Comparison of ENCODE assay signal across 8 mouse cellular contexts in genomic region chr11:96284774-96285734, GRCm38 (mm10). TPM values are rescaled to one million over a fixed set of nuclear protein-coding genes. Genes with fewer than 3 reads are reported as not detected.
A peak's percentile ranks its signal among the peaks of the same experiment; 100 is the strongest.
DNase-seq lines count a peak whose midpoint lies in the region; ATAC-seq lines count a peak whose summit lies in the region.

No protein-coding gene starts in this region.

- H3K4me2 ChIP-seq in midbrain, embryonic 16.5 days (ENCODE audit: low read length), result no peak overlapping the region
- H3K4me2 ChIP-seq in hindbrain, embryonic 11.5 days (replicated peaks; ENCODE audit: low read depth, low read length), result peak overlapping the region; percentile 39
- peak overlapping the region; percentile 58 for H3K4me2 ChIP-seq in limb, embryonic 13.5 days (replicated peaks)
- H3K4me2 ChIP-seq in stomach, embryonic 15.5 days, result peak overlapping the region; percentile 58

- WGBS in midbrain, embryonic 10.5 days, result under 1% methylated on average over 36 of the region's 37 CpGs
- WGBS in midbrain, embryonic 16.5 days, result 2% methylated on average over 34 of the region's 37 CpGs
- WGBS in hindbrain, embryonic 11.5 days, result 1% methylated on average over 27 of the region's 37 CpGs
- under 1% methylated on average over 28 of the region's 37 CpGs for WGBS in limb, embryonic 13.5 days
- 1% methylated on average over 32 of the region's 37 CpGs for WGBS in stomach, embryonic 15.5 days

- no peak for ATAC-seq in midbrain, embryonic 16.5 days
- peak; percentile 71 for ATAC-seq in hindbrain, embryonic 11.5 days (ENCODE audit: low FRiP score)
- no peak for ATAC-seq in limb, embryonic 13.5 days (ENCODE audit: low FRiP score, low read depth)
- ATAC-seq in stomach, embryonic 15.5 days (ENCODE audit: insufficient read depth, low FRiP score, low read depth), result peak; percentile 74
- no peak for ATAC-seq in frontal cortex, adult (ENCODE audit: low TSS enrichment)

- DNase-seq in midbrain, embryonic 10.5 days (ENCODE audit: low spot score), result no peak
- no peak for DNase-seq in hindbrain, embryonic 11.5 days (ENCODE audit: low spot score)
- DNase-seq in spleen, adult 18-20 months, result no peak
- no peak for DNase-seq in urinary bladder, adult 2 months (ENCODE audit: low spot score)

- H3K4me3 ChIP-seq in midbrain, embryonic 10.5 days, result peak overlapping the region; percentile 45
- no peak overlapping the region for H3K4me3 ChIP-seq in midbrain, embryonic 16.5 days (ENCODE audit: low read depth, low read length)
- peak overlapping the region; percentile 37 for H3K4me3 ChIP-seq in hindbrain, embryonic 11.5 days (ENCODE audit: low read depth, low read length)
- H3K4me3 ChIP-seq in limb, embryonic 13.5 days, result peak overlapping the region; percentile 33
- H3K4me3 ChIP-seq in stomach, embryonic 15.5 days (replicated peaks), result peak overlapping the region; percentile 47

- no peaks in the 10 kb centered on the region for H3K9me3 ChIP-seq in midbrain, embryonic 10.5 days (replicated peaks)
- H3K9me3 ChIP-seq in midbrain, embryonic 16.5 days (replicated peaks; ENCODE audit: control insufficient read depth, low read length, poor library complexity, severe bottlenecking), result no peaks in the 10 kb centered on the region
- no peaks in the 10 kb centered on the region for H3K9me3 ChIP-seq in hindbrain, embryonic 11.5 days (ENCODE audit: control insufficient read depth, low read length)
- no peaks in the 10 kb centered on the region for H3K9me3 ChIP-seq in limb, embryonic 13.5 days
- H3K9me3 ChIP-seq in stomach, embryonic 15.5 days, result no peaks in the 10 kb centered on the region

- H3K27me3 ChIP-seq in midbrain, embryonic 10.5 days (ENCODE audit: low read depth, poor library complexity, severe bottlenecking), result peaks cover 100% of the 10 kb centered on the region
- peaks cover 72% of the 10 kb centered on the region for H3K27me3 ChIP-seq in midbrain, embryonic 16.5 days (ENCODE audit: control insufficient read depth, insufficient read depth, low read depth, low read length)
- H3K27me3 ChIP-seq in hindbrain, embryonic 11.5 days (ENCODE audit: control insufficient read depth, insufficient read depth, low read length), result peaks cover 87% of the 10 kb centered on the region
- peaks cover 98% of the 10 kb centered on the region for H3K27me3 ChIP-seq in limb, embryonic 13.5 days
- peaks cover 63% of the 10 kb centered on the region for H3K27me3 ChIP-seq in stomach, embryonic 15.5 days (replicated peaks)

- H3K4me1 ChIP-seq in midbrain, embryonic 10.5 days, result peaks cover 32% of the 10 kb centered on the region
- H3K4me1 ChIP-seq in midbrain, embryonic 16.5 days (ENCODE audit: control insufficient read depth, insufficient read depth, low read length), result peaks cover 4% of the 10 kb centered on the region; the same call in 1 of the 2 replicates
- H3K4me1 ChIP-seq in hindbrain, embryonic 11.5 days (replicated peaks; ENCODE audit: control insufficient read depth, insufficient read depth, low read length), result no peaks in the 10 kb centered on the region; the same call in none of the 2 replicates
- peaks cover 19% of the 10 kb centered on the region for H3K4me1 ChIP-seq in limb, embryonic 13.5 days
- peaks cover 8% of the 10 kb centered on the region; the same call in 1 of the 2 replicates for H3K4me1 ChIP-seq in stomach, embryonic 15.5 days

- H3K27ac ChIP-seq in midbrain, embryonic 10.5 days (replicated peaks), result no peak overlapping the region
- H3K27ac ChIP-seq in midbrain, embryonic 16.5 days (ENCODE audit: low read length), result no peak overlapping the region
- peak overlapping the region; percentile 76; the same call in 1 of the 2 replicates for H3K27ac ChIP-seq in hindbrain, embryonic 11.5 days (ENCODE audit: low read depth, low read length)
- no peak overlapping the region; the same call in 1 of the 2 replicates for H3K27ac ChIP-seq in limb, embryonic 13.5 days
- H3K27ac ChIP-seq in stomach, embryonic 15.5 days, result peak overlapping the region; percentile 86

- H3K36me3 ChIP-seq in midbrain, embryonic 10.5 days, result no peaks in the 10 kb centered on the region
- no peaks in the 10 kb centered on the region for H3K36me3 ChIP-seq in midbrain, embryonic 16.5 days (ENCODE audit: control insufficient read depth, insufficient read depth, low read length)
- no peaks in the 10 kb centered on the region for H3K36me3 ChIP-seq in hindbrain, embryonic 11.5 days (ENCODE audit: control insufficient read depth, insufficient read depth, low read length)
- no peaks in the 10 kb centered on the region for H3K36me3 ChIP-seq in limb, embryonic 13.5 days
- no peaks in the 10 kb centered on the region for H3K36me3 ChIP-seq in stomach, embryonic 15.5 days

- H3K9ac ChIP-seq in midbrain, embryonic 16.5 days (ENCODE audit: low read depth, low read length), result no peak overlapping the region
- peak overlapping the region; percentile 65 for H3K9ac ChIP-seq in hindbrain, embryonic 11.5 days (ENCODE audit: low read depth, low read length)
- peak overlapping the region; percentile 36; the same call in 1 of the 2 replicates for H3K9ac ChIP-seq in limb, embryonic 13.5 days
- peak overlapping the region; percentile 20; the same call in 1 of the 2 replicates for H3K9ac ChIP-seq in stomach, embryonic 15.5 days

RNA-seq across cellular contexts. Expression of gene Hoxb7, which starts 1.4 kb away (rescaled TPM):
- not detected in 2 replicates for polyA plus RNA-seq in midbrain, embryonic 10.5 days (2016; fragmentation: Nextera tagmentation; extraction: Ambion mirVana)
- not detected in 2 replicates for polyA plus RNA-seq in midbrain, embryonic 16.5 days (2015; fragmentation: Nextera tagmentation; extraction: Ambion mirVana)
- 4.0 and 11.2 TPM in 2 replicates for polyA plus RNA-seq in hindbrain, embryonic 11.5 days (2014; fragmentation: Nextera tagmentation; extraction: Ambion mirVana)
- polyA plus RNA-seq in limb, embryonic 13.5 days (2015; fragmentation: Nextera tagmentation; extraction: Ambion mirVana), result 2.0 and 2.2 TPM in 2 replicates
- 7.0 and 9.1 TPM in 2 replicates for polyA plus RNA-seq in stomach, embryonic 15.5 days (2015; fragmentation: Nextera tagmentation; extraction: Ambion mirVana)
- 9.5 and 9.6 TPM in 2 replicates for polyA plus RNA-seq in urinary bladder, adult 2 months (2012; rRNA removed)

RNA-seq across cellular contexts. Expression of gene Hoxb8, which starts 3.3 kb away (rescaled TPM):
- polyA plus RNA-seq in midbrain, embryonic 10.5 days (2016; fragmentation: Nextera tagmentation; extraction: Ambion mirVana), result not detected in 2 replicates
- polyA plus RNA-seq in midbrain, embryonic 16.5 days (2015; fragmentation: Nextera tagmentation; extraction: Ambion mirVana), result not detected in 2 replicates
- polyA plus RNA-seq in hindbrain, embryonic 11.5 days (2014; fragmentation: Nextera tagmentation; extraction: Ambion mirVana), result 3.1 and 7.0 TPM in 2 replicates
- polyA plus RNA-seq in limb, embryonic 13.5 days (2015; fragmentation: Nextera tagmentation; extraction: Ambion mirVana), result 0.17 and 0.32 TPM in 2 replicates
- polyA plus RNA-seq in stomach, embryonic 15.5 days (2015; fragmentation: Nextera tagmentation; extraction: Ambion mirVana), result 1.1 and 1.9 TPM in 2 replicates
- 12.0 and 13.4 TPM in 2 replicates for polyA plus RNA-seq in urinary bladder, adult 2 months (2012; rRNA removed)

RNA-seq across cellular contexts. Expression of gene Hoxb6, which starts 7.2 kb away (rescaled TPM):
- polyA plus RNA-seq in midbrain, embryonic 10.5 days (2016; fragmentation: Nextera tagmentation; extraction: Ambion mirVana), result not detected in 2 replicates
- polyA plus RNA-seq in midbrain, embryonic 16.5 days (2015; fragmentation: Nextera tagmentation; extraction: Ambion mirVana), result not detected in 2 replicates
- 15.9 and 38.5 TPM in 2 replicates for polyA plus RNA-seq in hindbrain, embryonic 11.5 days (2014; fragmentation: Nextera tagmentation; extraction: Ambion mirVana)
- polyA plus RNA-seq in limb, embryonic 13.5 days (2015; fragmentation: Nextera tagmentation; extraction: Ambion mirVana), result 0.59 and 1.4 TPM in 2 replicates
- polyA plus RNA-seq in stomach, embryonic 15.5 days (2015; fragmentation: Nextera tagmentation; extraction: Ambion mirVana), result 7.5 and 10.7 TPM in 2 replicates
- polyA plus RNA-seq in urinary bladder, adult 2 months (2012; rRNA removed), result 12.9 and 13.7 TPM in 2 replicates

RNA-seq across cellular contexts. Expression of gene Hoxb9, which starts 13.8 kb away (rescaled TPM):
- polyA plus RNA-seq in midbrain, embryonic 10.5 days (2016; fragmentation: Nextera tagmentation; extraction: Ambion mirVana), result not detected in 2 replicates
- polyA plus RNA-seq in midbrain, embryonic 16.5 days (2015; fragmentation: Nextera tagmentation; extraction: Ambion mirVana), result not detected in 2 replicates
- polyA plus RNA-seq in hindbrain, embryonic 11.5 days (2014; fragmentation: Nextera tagmentation; extraction: Ambion mirVana), result 0.80 and 3.2 TPM in 2 replicates
- polyA plus RNA-seq in limb, embryonic 13.5 days (2015; fragmentation: Nextera tagmentation; extraction: Ambion mirVana), result 1.1 and 1.3 TPM in 2 replicates
- polyA plus RNA-seq in stomach, embryonic 15.5 days (2015; fragmentation: Nextera tagmentation; extraction: Ambion mirVana), result 0.13 and 0.35 TPM in 2 replicates
- polyA plus RNA-seq in urinary bladder, adult 2 months (2012; rRNA removed), result 2.7 and 3.2 TPM in 2 replicates

RNA-seq across cellular contexts. Expression of gene Hoxb5, which starts 18.1 kb away (rescaled TPM):
- polyA plus RNA-seq in midbrain, embryonic 10.5 days (2016; fragmentation: Nextera tagmentation; extraction: Ambion mirVana), result not detected in 2 replicates
- 0.14 TPM in 1 of 2 replicates, not detected in the other for polyA plus RNA-seq in midbrain, embryonic 16.5 days (2015; fragmentation: Nextera tagmentation; extraction: Ambion mirVana)
- 33.1 and 42.5 TPM in 2 replicates for polyA plus RNA-seq in hindbrain, embryonic 11.5 days (2014; fragmentation: Nextera tagmentation; extraction: Ambion mirVana)
- polyA plus RNA-seq in limb, embryonic 13.5 days (2015; fragmentation: Nextera tagmentation; extraction: Ambion mirVana), result 0.97 and 1.5 TPM in 2 replicates
- 17.6 and 17.9 TPM in 2 replicates for polyA plus RNA-seq in stomach, embryonic 15.5 days (2015; fragmentation: Nextera tagmentation; extraction: Ambion mirVana)
- 5.8 and 7.4 TPM in 2 replicates for polyA plus RNA-seq in urinary bladder, adult 2 months (2012; rRNA removed)

Comparison
In these comparisons a context has a peak if more than half of its experiments do, and no peak if none do; other contexts are left out.
1. H3K27ac ChIP-seq: peak in hindbrain, embryonic 11.5 days (single experiment) and stomach, embryonic 15.5 days (single experiment); none in midbrain, embryonic 10.5 days (single experiment), midbrain, embryonic 16.5 days (single experiment) and limb, embryonic 13.5 days (single experiment).
2. ATAC-seq: peak in hindbrain, embryonic 11.5 days (single experiment) and stomach, embryonic 15.5 days (single experiment); none in midbrain, embryonic 16.5 days (single experiment), limb, embryonic 13.5 days (single experiment) and frontal cortex, adult (single experiment).